Mouse (Mus musculus) myocyte (in vitro differentiated cells): ENCODE data around the gene Atp10b. TPM values are rescaled to one million over a fixed set of nuclear protein-coding genes. Genes with fewer than 3 reads are reported as not detected.

Source experiments
- H3K27me3 ChIP-seq: one replicate; pipeline ENCODE4 v1.6.1; 2011; ENCODE audit not compliant: control insufficient read depth, insufficient read depth, insufficient read length
- H3K36me3 ChIP-seq: one replicate; pipeline ENCODE4 v1.6.1; 2011; ENCODE audit not compliant: control insufficient read depth, insufficient read depth
- H3K4me2 ChIP-seq: one replicate; pipeline ENCODE4 v1.6.1; 2011; ENCODE audit warnings: low read depth, control low read depth
- H3K4me3 ChIP-seq: one replicate; pipeline ENCODE4 v1.5.1; 2011; ENCODE audit warnings: mild to moderate bottlenecking, control low read depth, moderate library complexity
- H3K79me2 ChIP-seq: one replicate; pipeline ENCODE4 v1.6.1; 2011; ENCODE audit not compliant: control insufficient read depth, insufficient read depth
- H3ac ChIP-seq: one replicate; pipeline ENCODE4 v1.6.1; 2011; ENCODE audit not compliant: control insufficient read depth, insufficient read length
- CEBPB ChIP-seq: IDR thresholded peaks from 2 replicates; pipeline ENCODE4 v1.6.1; 2011; ENCODE audit warnings: mild to moderate bottlenecking, moderate library complexity; ENCODE audit not compliant: poor library complexity, insufficient read depth, severe bottlenecking
- E2F4 ChIP-seq: IDR thresholded peaks from one replicate; pipeline ENCODE4 v1.6.1; 2011; ENCODE audit warnings: mild to moderate bottlenecking, control low read depth, moderate library complexity; ENCODE audit not compliant: insufficient read depth
- MAX ChIP-seq: IDR thresholded peaks from one replicate; pipeline ENCODE4 v1.6.1; 2011; ENCODE audit warnings: low read depth, mild to moderate bottlenecking, control low read depth
- MYOD1 ChIP-seq, 3 experiments: IDR thresholded peaks; one replicate each; pipeline ENCODE4 v1.6.1; 2011; ENCODE audit warnings: control low read depth in 2 of 3, low read depth in 2 of 3, mild to moderate bottlenecking in 2 of 3, moderate library complexity in 1 of 3; ENCODE audit not compliant: insufficient read length in 2 of 3, control insufficient read depth in 1 of 3
- MYOG ChIP-seq, 3 experiments: IDR thresholded peaks; one replicate each; pipeline ENCODE4 v1.6.1; 2011; ENCODE audit warnings: control low read depth in 2 of 3, low read depth in 2 of 3, mild to moderate bottlenecking in 2 of 3; ENCODE audit not compliant: insufficient read length in 2 of 3, control insufficient read depth in 1 of 3, insufficient read depth in 1 of 3
- POLR2A ChIP-seq: IDR thresholded peaks from one replicate; pipeline ENCODE4 v1.6.1; 2011; ENCODE audit warnings: low read depth, mild to moderate bottlenecking, control low read depth, moderate library complexity; ENCODE audit not compliant: insufficient read length
- POLR2AphosphoS2 ChIP-seq: IDR thresholded peaks from one replicate; pipeline ENCODE4 v1.6.1; 2011; ENCODE audit warnings: low read depth, control low read depth; ENCODE audit not compliant: insufficient read length
- REST ChIP-seq: IDR thresholded peaks from one replicate; pipeline ENCODE4 v1.6.1; 2011; ENCODE audit warnings: mild to moderate bottlenecking, control low read depth, moderate library complexity; ENCODE audit not compliant: insufficient read depth, insufficient read length
- SRF ChIP-seq: IDR thresholded peaks from one replicate; pipeline ENCODE4 v1.6.1; 2011; ENCODE audit warnings: low read depth; ENCODE audit not compliant: control insufficient read depth, insufficient read length
- TCF12 ChIP-seq: IDR thresholded peaks from one replicate; pipeline ENCODE4 v1.6.1; 2011; ENCODE audit warnings: mild to moderate bottlenecking, control low read depth; ENCODE audit not compliant: poor library complexity, insufficient read depth, severe bottlenecking
- TCF3 ChIP-seq: IDR thresholded peaks from one replicate; pipeline ENCODE4 v1.6.1; 2011; ENCODE audit warnings: low read depth, control low read depth; ENCODE audit not compliant: insufficient read length
- USF1 ChIP-seq: IDR thresholded peaks from one replicate; pipeline ENCODE4 v1.6.1; 2011; ENCODE audit warnings: low read depth, mild to moderate bottlenecking, control low read depth, moderate library complexity
- polyA plus RNA-seq: library from polyadenylated mRNA; unstranded; fragments of >200 nt; fragmentation: generic; extraction: Trizol; gene quantifications from one replicate; pipeline ENCODE4 v1.2.1, GENCODE M21; 2012; ENCODE audit warnings: missing spikeins

Gene Atp10b
- polyA plus RNA-seq, 1 experiment: 0.02 TPM

DNA sequence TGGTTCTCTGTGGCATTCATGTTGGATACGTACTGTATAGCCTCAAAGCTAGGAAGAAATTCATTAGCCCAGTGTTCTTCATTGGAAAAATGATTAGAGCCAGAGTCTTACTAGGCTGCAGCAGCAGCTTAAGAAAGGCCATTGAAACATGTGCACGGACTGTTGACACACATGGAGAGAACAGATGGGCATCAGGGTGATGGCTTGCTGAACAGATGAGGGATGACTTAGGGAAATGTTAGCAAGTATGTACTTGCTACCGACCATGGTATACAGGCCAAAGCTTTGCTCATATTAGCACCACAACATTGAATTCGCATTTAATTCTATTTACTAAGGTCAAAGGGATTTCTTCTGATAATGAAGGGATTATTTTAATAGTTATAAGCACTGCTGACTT is 105.6 kb downstream of the Atp10b start:
- Histone ChIP-seq H3ac (no peak overlapping the region), H3K4me3 (no peak overlapping the region), H3K4me2 (no peak overlapping the region), H3K36me3 (no peaks in the 10 kb centered on the region), H3K79me2 (no peaks in the 10 kb centered on the region), H3K27me3 (no peaks in the 10 kb centered on the region)
- TF ChIP-seq REST (no peak), CEBPB (no peak), USF1 (no peak), E2F4 (no peak), MAX (no peak), MYOD1 (IDR thresholded peaks at IDR 0.05; ENCODE audit: control insufficient read depth in 1 of 3, insufficient read length in 2 of 3, low read depth in 2 of 3) (no peak), TCF12 (no peak), POLR2AphosphoS2 (no peak), TCF3 (no peak), POLR2A (no peak), SRF (no peak), MYOG (IDR thresholded peaks at IDR 0.05; ENCODE audit: control insufficient read depth in 1 of 3, insufficient read depth in 1 of 3, insufficient read length in 2 of 3, low read depth in 2 of 3) (no peak)

DNA sequence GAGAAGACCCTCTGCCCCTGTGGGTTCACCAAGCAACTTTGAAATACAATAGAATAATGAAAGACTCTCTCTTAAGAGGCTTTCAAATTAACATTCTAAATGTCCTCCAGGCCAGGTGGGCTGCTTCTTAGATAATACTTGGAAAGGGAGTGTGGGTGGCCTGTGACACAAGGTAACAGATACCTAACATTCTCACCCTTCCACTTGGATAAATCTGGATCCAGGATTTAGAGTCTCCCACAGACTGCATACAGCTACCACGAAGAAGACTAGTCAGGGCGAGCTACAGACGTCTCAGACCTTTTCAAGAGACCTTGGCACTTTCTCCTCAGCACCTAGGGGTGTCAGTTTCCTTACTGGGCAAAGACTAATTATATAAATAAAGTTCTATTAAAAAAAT is 107.6 kb downstream of the Atp10b start:
- no peak overlapping the region for H3K4me3 ChIP-seq
- H3K4me2 ChIP-seq: no peak overlapping the region
- no peaks in the 10 kb centered on the region for H3K36me3 ChIP-seq
- TF ChIP-seq POLR2AphosphoS2: no peak
- no peak for TF ChIP-seq E2F4
- no peak for TF ChIP-seq USF1
- no peak for TF ChIP-seq MYOD1 (IDR thresholded peaks at IDR 0.05; ENCODE audit: control insufficient read depth in 1 of 3, insufficient read length in 2 of 3, low read depth in 2 of 3)
- no peak for TF ChIP-seq TCF12
- no peak for TF ChIP-seq TCF3
- TF ChIP-seq REST: no peak
- no peak for TF ChIP-seq MYOG (IDR thresholded peaks at IDR 0.05; ENCODE audit: control insufficient read depth in 1 of 3, insufficient read depth in 1 of 3, insufficient read length in 2 of 3, low read depth in 2 of 3)
- no peak overlapping the region for H3ac ChIP-seq
- no peaks in the 10 kb centered on the region for H3K27me3 ChIP-seq
- H3K79me2 ChIP-seq: no peaks in the 10 kb centered on the region

DNA sequence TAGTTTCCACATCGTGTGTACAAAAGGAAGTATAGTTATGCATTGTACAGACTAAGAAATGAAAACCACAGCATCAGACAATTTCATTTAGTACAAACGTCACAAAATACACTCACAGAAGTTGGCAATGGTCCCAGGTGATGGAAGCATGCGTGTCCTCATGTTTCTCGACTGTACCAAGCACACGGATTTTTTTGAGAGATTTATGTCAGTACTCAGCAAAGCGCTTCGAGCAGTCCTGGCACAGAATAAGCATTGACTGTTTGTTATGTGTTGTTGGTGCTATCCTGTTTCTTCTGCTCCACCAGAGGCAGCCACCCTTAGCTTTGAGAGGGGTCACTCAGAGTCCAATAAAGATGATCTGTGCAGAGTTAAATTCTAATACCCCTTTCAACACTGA is 108.1 kb downstream of the Atp10b start:
- Histone ChIP-seq H3K27me3 (no peaks in the 10 kb centered on the region), H3ac (no peak overlapping the region), H3K4me2 (no peak overlapping the region), H3K79me2 (no peaks in the 10 kb centered on the region), H3K4me3 (no peak overlapping the region), H3K36me3 (no peaks in the 10 kb centered on the region)
- no peak for TF ChIP-seq POLR2A
- TF ChIP-seq MYOD1 (IDR thresholded peaks at IDR 0.05; ENCODE audit: control insufficient read depth in 1 of 3, insufficient read length in 2 of 3, low read depth in 2 of 3): no peak
- no peak for TF ChIP-seq REST
- TF ChIP-seq USF1: no peak
- TF ChIP-seq MAX: no peak
- no peak for TF ChIP-seq MYOG (IDR thresholded peaks at IDR 0.05; ENCODE audit: control insufficient read depth in 1 of 3, insufficient read depth in 1 of 3, insufficient read length in 2 of 3, low read depth in 2 of 3)
- no peak for TF ChIP-seq TCF12

DNA sequence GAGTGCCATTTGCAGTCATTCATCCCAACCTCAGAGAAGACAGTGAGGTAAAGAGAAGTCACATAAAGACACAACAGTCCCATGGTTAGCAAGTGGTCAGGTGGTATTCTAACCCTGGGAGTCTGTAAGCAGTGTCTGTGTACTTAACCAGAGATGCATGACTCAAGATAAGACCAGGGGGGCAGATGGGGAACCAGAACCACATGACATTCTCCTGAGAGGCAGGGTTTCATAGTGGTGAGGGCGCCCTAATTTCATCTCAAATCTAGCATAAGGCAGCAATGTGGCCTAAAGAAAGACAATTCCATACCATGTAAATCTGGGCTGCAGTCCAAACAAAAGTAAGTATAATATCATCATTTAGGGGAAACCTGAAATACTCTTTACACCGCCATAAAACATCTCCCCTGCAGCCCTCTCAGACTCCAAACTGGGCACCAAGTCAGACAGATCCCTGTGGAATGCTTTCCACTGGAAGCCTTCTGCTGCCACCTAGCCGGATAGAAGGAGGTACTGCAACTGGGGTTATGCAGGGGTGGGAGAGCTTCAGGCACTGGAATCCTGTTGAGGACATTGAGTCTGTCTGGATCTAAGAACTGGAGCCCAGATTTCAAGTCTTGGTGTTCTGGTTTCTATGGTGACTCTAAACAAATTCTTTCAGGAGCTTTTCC is 114.0 kb downstream of the Atp10b start:
- H3K4me3 ChIP-seq: no peak overlapping the region
- TF ChIP-seq TCF12: no peak
- TF ChIP-seq TCF3: no peak
- no peak for TF ChIP-seq E2F4
- no peak for TF ChIP-seq POLR2A

DNA sequence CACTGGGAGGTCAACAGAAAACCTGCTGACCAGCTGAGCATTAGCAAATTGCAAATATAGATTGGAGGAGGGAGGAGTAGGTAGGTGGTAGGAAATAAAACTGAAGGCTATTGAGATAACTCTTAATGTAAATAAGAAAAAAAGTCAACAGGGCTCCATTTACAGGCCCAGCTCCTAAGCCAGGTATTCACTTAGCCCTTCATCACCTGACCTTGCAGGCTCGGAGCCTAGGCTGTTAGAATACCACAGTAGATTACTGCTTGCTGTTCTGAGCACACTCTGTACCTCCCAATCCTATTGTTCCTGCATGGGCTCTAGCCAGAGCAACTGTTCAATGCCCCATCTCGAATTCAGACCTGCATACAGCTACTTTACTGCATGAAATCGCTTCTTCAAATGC is 117.8 kb downstream of the Atp10b start:
- Histone ChIP-seq H3K27me3 (no peaks in the 10 kb centered on the region), H3K4me2 (no peak overlapping the region), H3K79me2 (no peaks in the 10 kb centered on the region), H3K36me3 (no peaks in the 10 kb centered on the region), H3ac (no peak overlapping the region), H3K4me3 (no peak overlapping the region)
- TF ChIP-seq MAX (no peak), POLR2A (no peak), POLR2AphosphoS2 (no peak), SRF (no peak), REST (no peak), TCF3 (no peak), MYOG (IDR thresholded peaks at IDR 0.05; ENCODE audit: control insufficient read depth in 1 of 3, insufficient read depth in 1 of 3, insufficient read length in 2 of 3, low read depth in 2 of 3) (no peak), MYOD1 (IDR thresholded peaks at IDR 0.05; ENCODE audit: control insufficient read depth in 1 of 3, insufficient read length in 2 of 3, low read depth in 2 of 3) (no peak), TCF12 (no peak), E2F4 (no peak), USF1 (no peak), CEBPB (no peak)

More for the DNA sequence above, 114.0 kb downstream of the Atp10b start:
- Histone ChIP-seq H3K36me3 (no peaks in the 10 kb centered on the region), H3ac (no peak overlapping the region), H3K4me2 (no peak overlapping the region), H3K27me3 (no peaks in the 10 kb centered on the region), H3K79me2 (no peaks in the 10 kb centered on the region)
